Mouse (Mus musculus): Measurements from ENCODE around the gene Dok1.

GRCm38 (mm10) chr6:83068221-83068620, 35.0 kb upstream of the Dok1 start:
- TF ChIP-seq POLR2A (IDR thresholded peaks at IDR 0.05; ENCODE audit: insufficient read length, low read depth) = no peak
- no peak for TF ChIP-seq USF1 (IDR thresholded peaks at IDR 0.05; ENCODE audit: low read depth)
- no peak for TF ChIP-seq E2F4 (IDR thresholded peaks at IDR 0.05; ENCODE audit: insufficient read depth)
- no peak for TF ChIP-seq POLR2AphosphoS2 (IDR thresholded peaks at IDR 0.05; ENCODE audit: insufficient read length, low read depth)
- no peak for TF ChIP-seq MYOG (IDR thresholded peaks at IDR 0.05; ENCODE audit: control insufficient read depth in 1 of 3, insufficient read depth in 1 of 3, insufficient read length in 2 of 3, low read depth in 2 of 3)
- TF ChIP-seq TCF3 (IDR thresholded peaks at IDR 0.05; ENCODE audit: insufficient read length, low read depth) = no peak
- TF ChIP-seq MYOD1 (IDR thresholded peaks at IDR 0.05; ENCODE audit: control insufficient read depth in 1 of 3, insufficient read length in 2 of 3, low read depth in 2 of 3) = no peak
- TF ChIP-seq MAX (IDR thresholded peaks at IDR 0.05; ENCODE audit: low read depth) = no peak
- TF ChIP-seq TCF12 (IDR thresholded peaks at IDR 0.05; ENCODE audit: insufficient read depth, poor library complexity, severe bottlenecking) = no peak
- no peak for TF ChIP-seq CEBPB (IDR thresholded peaks at IDR 0.05; ENCODE audit: insufficient read depth, poor library complexity, severe bottlenecking)
- no peak for TF ChIP-seq REST (IDR thresholded peaks at IDR 0.05; ENCODE audit: insufficient read depth, insufficient read length)
